Mouse (Mus musculus): ENCODE measurements around the gene Gm597.

Gene Gm597

GRCm38 (mm10) chr1:28780152-28780551, at the start of gene Gm597:
Gene Gm597, minus strand, starts transcription at chr1:28780252.
- DNase-seq (ENCODE audit: low read depth, low spot score) = no peak

DNA sequence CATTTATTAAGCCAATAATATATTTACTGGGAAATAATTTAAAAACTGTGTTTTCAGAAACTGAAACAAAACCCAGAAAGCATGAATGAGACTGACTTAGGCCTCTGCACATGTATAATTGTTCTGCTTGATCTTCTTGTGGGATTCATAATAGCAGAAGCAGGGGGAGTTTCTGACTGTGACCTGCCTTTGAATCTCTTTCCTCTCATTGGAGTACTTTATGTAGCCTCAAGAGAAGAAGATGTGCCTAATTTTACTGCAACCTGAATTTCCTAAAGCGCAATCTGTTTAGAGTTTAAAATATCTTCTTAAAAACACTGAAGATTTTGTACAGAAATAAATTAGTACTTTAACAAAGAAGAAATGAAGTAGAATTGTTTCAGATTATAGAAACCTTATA, 27.6 kb upstream of the Gm597 start:
- no peak for DNase-seq (ENCODE audit: low read depth, low spot score)

- DNase-seq (ENCODE audit: low read depth, low spot score) = no peak
These were observed 26.6 kb upstream of the Gm597 start for GRCm38 (mm10) chr1:28806618-28807017.

DNA sequence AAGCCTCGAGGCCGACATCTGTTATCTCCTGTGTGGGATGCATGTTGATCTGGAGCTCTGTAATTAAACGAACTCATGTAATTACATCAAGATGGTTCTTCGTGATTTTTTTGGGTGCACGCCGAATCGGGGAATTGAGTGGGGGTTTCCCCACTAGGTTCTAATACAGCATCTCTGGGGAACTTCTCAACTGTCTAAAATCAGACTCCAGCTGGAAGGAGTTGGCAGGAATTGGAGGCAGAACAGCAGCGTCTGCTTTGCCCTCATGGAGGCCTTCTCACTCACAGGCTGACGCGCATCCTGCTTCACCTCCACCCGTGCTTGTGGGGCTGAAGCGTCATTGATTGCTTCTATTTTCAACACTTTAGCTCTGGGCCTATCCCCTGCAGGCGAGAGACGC, 20.8 kb upstream of the Gm597 start:
- no peak for DNase-seq (ENCODE audit: low read depth, low spot score)
